Mouse (Mus musculus) heart, adult 2 months (tissue): ENCODE results near the gene Rapgef3. TPM values are rescaled to one million over a fixed set of nuclear protein-coding genes. Genes with fewer than 3 reads are reported as not detected.

Experiments
- DNase-seq, 2 experiments: peaks; one replicate each; pipeline ENCODE4 v3.0.0; 2021
- H3K27ac ChIP-seq: fragments of 200-600 bp; 2 replicates; pipeline ENCODE4 v1.8.1; 2022
- H3K27me3 ChIP-seq: fragments of 200-500 bp; 2 replicates; pipeline ENCODE4 v1.6.1; 2012; ENCODE audit warnings: mild to moderate bottlenecking, low read length, inconsistent platforms, mixed read lengths; ENCODE audit not compliant: control insufficient read depth, insufficient read depth
- H3K36me3 ChIP-seq: fragments of 200-500 bp; 2 replicates; pipeline ENCODE4 v1.6.1; 2012; ENCODE audit warnings: low read length, inconsistent platforms; ENCODE audit not compliant: control insufficient read depth, insufficient read depth
- H3K4me1 ChIP-seq: fragments of 200-500 bp; 2 replicates; pipeline ENCODE4 v1.6.1; 2011; ENCODE audit warnings: low read length; ENCODE audit not compliant: control insufficient read depth, insufficient read depth
- H3K4me3 ChIP-seq: fragments of 200-600 bp; 2 replicates; pipeline ENCODE4 v1.8.1; 2022
- H3K79me2 ChIP-seq: fragments of 200-500 bp; replicated peaks from 2 replicates; pipeline ENCODE4 v1.6.1; 2012; ENCODE audit warnings: mild to moderate bottlenecking, inconsistent platforms, low read length, moderate library complexity, mixed read lengths; ENCODE audit not compliant: control insufficient read depth, insufficient read depth
- H3K9ac ChIP-seq: fragments of 200-500 bp; 2 replicates; pipeline ENCODE4 v1.6.1; 2012; ENCODE audit warnings: low read depth, mild to moderate bottlenecking, control low read depth, inconsistent platforms, low read length, mixed read lengths
- CTCF ChIP-seq: fragments of 200-600 bp; IDR thresholded peaks from 2 replicates; pipeline ENCODE4 v1.8.1; 2022; ENCODE audit warnings: antibody characterized with exemption, mild to moderate bottlenecking, moderate library complexity
- EP300 ChIP-seq: fragments of 200-500 bp; IDR thresholded peaks from 2 replicates; pipeline ENCODE4 v1.6.1; 2011; ENCODE audit warnings: low read depth, low read length, control low read depth; ENCODE audit not compliant: insufficient read depth
- POLR2A ChIP-seq: fragments of 200-500 bp; IDR thresholded peaks from 2 replicates; pipeline ENCODE4 v1.6.1; 2011; ENCODE audit warnings: mild to moderate bottlenecking, low read depth, low read length, control low read depth; ENCODE audit not compliant: insufficient read depth
- WGBS: fragments of 180-500 bp; shearing (Covaris S2); methylation state at CpG from one replicate; pipeline ENCODE4 v1.1.7; 2018; 5-methylcytosine and 5-hydroxymethylcytosine counted together
- intact Hi-C: fragments of 180-260 bp; cut with DNase I; formaldehyde crosslinking; loops from one replicate; pipeline ENCODE4 v1.15.1; 2025
- polyA plus RNA-seq: library from polyadenylated mRNA; depleted of rRNA; stranded (reverse); fragments of >200 nt; gene quantifications from 2 replicates; pipeline ENCODE4 v1.2.3, GENCODE M21; 2012
- total RNA-seq, 2 experiments: library from RNA; stranded (reverse); gene quantifications; 2 replicates each; pipeline ENCODE4 v1.2.3; 2021

The Rapgef3 gene
- total and polyA plus RNA-seq, 3 experiments, result 21.5 to 44.4 (median 27.9) TPM

GRCm38 (mm10) chr15:97751676-97752075 is 16.1 kb downstream of the Rapgef3 start:
- no peaks in the 10 kb centered on the region for H3K27me3 ChIP-seq
- H3K36me3 ChIP-seq, result peaks cover 13% of the 10 kb centered on the region
- no peak for DNase-seq
- WGBS, result 43% methylated on average over 2 of the region's 2 CpGs
- no peak; the same call in 1 of the 2 replicates for TF ChIP-seq POLR2A
- peak; percentile 67 for TF ChIP-seq CTCF
- TF ChIP-seq EP300, result peak; percentile 68; the same call in 1 of the 2 replicates
- no peak overlapping the region for H3K9ac ChIP-seq
- H3K4me3 ChIP-seq, result no peak overlapping the region
- H3K79me2 ChIP-seq, result no peaks in the 10 kb centered on the region
- peaks cover 11% of the 10 kb centered on the region for H3K4me1 ChIP-seq
- H3K27ac ChIP-seq, result peak overlapping the region; percentile 59; the same call in 1 of the 2 replicates
- intact Hi-C loops, result loop anchor here (2.0 kb wide), 1 partner anchor 25 kb away; no protein-coding TSS in a partner anchor

GRCm38 (mm10) chr15:97750697-97751096 is 17.1 kb downstream of the Rapgef3 start:
- Histone ChIP-seq H3K27ac (peak overlapping the region; percentile 26; the same call in 1 of the 2 replicates), H3K4me3 (no peak overlapping the region), H3K9ac (no peak overlapping the region), H3K36me3 (peaks cover 13% of the 10 kb centered on the region), H3K27me3 (no peaks in the 10 kb centered on the region), H3K79me2 (no peaks in the 10 kb centered on the region), H3K4me1 (peaks cover 14% of the 10 kb centered on the region)
- DNase-seq, result peak; percentile 69 to 73
- 12% methylated on average over 12 of the region's 12 CpGs for WGBS
- TF ChIP-seq CTCF, result no peak
- intact Hi-C loops, result loop anchor here (2.0 kb wide), 1 partner anchor 26 kb away; no protein-coding TSS in a partner anchor

- H3K36me3 ChIP-seq, result peaks cover 13% of the 10 kb centered on the region
- H3K27ac ChIP-seq, result no peak overlapping the region
- no peaks in the 10 kb centered on the region for H3K27me3 ChIP-seq
- no peak for DNase-seq
- H3K79me2 ChIP-seq, result no peaks in the 10 kb centered on the region
- no peak overlapping the region for H3K4me3 ChIP-seq
- intact Hi-C loops, result loop anchor here (2.0 kb wide), 1 partner anchor 27 kb away; no protein-coding TSS in a partner anchor
- peaks cover 20% of the 10 kb centered on the region for H3K4me1 ChIP-seq
- 87% methylated on average over 13 of the region's 13 CpGs for WGBS
- TF ChIP-seq POLR2A (no peak), CTCF (no peak)
- H3K9ac ChIP-seq, result no peak overlapping the region
Measured at GRCm38 (mm10) chr15:97749841-97750240, 17.9 kb downstream of the Rapgef3 start.

- no peak for TF ChIP-seq CTCF
- no peak for TF ChIP-seq POLR2A
- no peak for TF ChIP-seq EP300
- H3K4me1 ChIP-seq, result peaks cover 20% of the 10 kb centered on the region
Measured at GRCm38 (mm10) chr15:97749397-97749796, 18.4 kb downstream of the Rapgef3 start.

GRCm38 (mm10) chr15:97748964-97749363 is 18.8 kb downstream of the Rapgef3 start:
- no peak for DNase-seq
- TF ChIP-seq POLR2A (no peak), CTCF (no peak), EP300 (no peak)
- intact Hi-C loops, result no loop called here
- Histone ChIP-seq H3K27me3 (no peaks in the 10 kb centered on the region), H3K4me3 (no peak overlapping the region), H3K36me3 (peaks cover 12% of the 10 kb centered on the region), H3K4me1 (peaks cover 16% of the 10 kb centered on the region), H3K27ac (no peak overlapping the region), H3K79me2 (no peaks in the 10 kb centered on the region), H3K9ac (no peak overlapping the region)
- WGBS, result 84% methylated on average over 4 of the region's 4 CpGs

More at GRCm38 (mm10) chr15:97749397-97749796, 18.4 kb downstream of the Rapgef3 start:
- Histone ChIP-seq H3K27ac (no peak overlapping the region), H3K4me3 (no peak overlapping the region), H3K36me3 (peaks cover 12% of the 10 kb centered on the region), H3K27me3 (no peaks in the 10 kb centered on the region), H3K9ac (no peak overlapping the region), H3K79me2 (no peaks in the 10 kb centered on the region)
- no peak for DNase-seq
- intact Hi-C loops, result no loop called here
- WGBS, result 94% methylated on average over 9 of the region's 9 CpGs

GRCm38 (mm10) chr15:97748309-97748708 is 19.5 kb downstream of the Rapgef3 start:
- peaks cover 12% of the 10 kb centered on the region for H3K36me3 ChIP-seq
- intact Hi-C loops, result no loop called here
- H3K27ac ChIP-seq, result no peak overlapping the region; the same call in 1 of the 2 replicates
- DNase-seq, result no peak
- no peak overlapping the region for H3K4me3 ChIP-seq
- H3K9ac ChIP-seq, result no peak overlapping the region
- peaks cover 16% of the 10 kb centered on the region for H3K4me1 ChIP-seq
- no peaks in the 10 kb centered on the region for H3K79me2 ChIP-seq
- TF ChIP-seq EP300 (no peak), POLR2A (no peak), CTCF (no peak)
- 68% methylated on average over 10 of the region's 10 CpGs for WGBS
- H3K27me3 ChIP-seq, result no peaks in the 10 kb centered on the region
